Mouse (Mus musculus): ENCODE data around the gene Tmem270. TPM values are rescaled to one million over a fixed set of nuclear protein-coding genes. Genes with fewer than 3 reads are reported as not detected.

The Tmem270 gene
- polyA plus RNA-seq, 1 experiment from 2014 or later: not detected

DNA sequence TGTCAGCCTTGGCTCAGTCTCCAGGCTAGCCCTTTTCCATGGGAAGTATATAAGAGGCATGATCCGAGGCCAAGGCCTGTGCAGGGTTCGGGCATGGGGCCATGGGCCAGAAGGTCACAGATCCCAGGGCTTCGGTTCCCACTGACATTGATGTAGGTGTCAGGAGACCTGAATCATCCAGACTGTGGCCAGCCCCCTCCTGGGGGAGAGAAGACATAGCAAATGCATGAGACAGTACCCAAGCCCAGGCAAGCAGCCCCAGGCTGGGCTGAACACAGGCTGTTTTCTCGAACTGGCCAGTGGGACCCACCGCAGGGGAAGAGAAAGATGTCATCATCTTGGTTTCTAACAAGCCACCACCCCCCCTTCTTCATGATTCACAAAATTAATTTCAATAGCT, 33.9 kb downstream of the Tmem270 start:
- Histone ChIP-seq H3K27me3 (ENCODE audit: insufficient read depth, low read length) (no peaks in the 10 kb centered on the region), H3K9ac (replicated peaks) (no peak overlapping the region), H3K4me2 (ENCODE audit: low read depth, low read length) (no peak overlapping the region), H3K9me3 (ENCODE audit: low read length) (no peaks in the 10 kb centered on the region), H3K4me1 (ENCODE audit: insufficient read depth) (no peaks in the 10 kb centered on the region), H3K36me3 (replicated peaks; ENCODE audit: insufficient read depth, low read length) (no peaks in the 10 kb centered on the region), H3K27ac (ENCODE audit: low read depth) (no peak overlapping the region), H3K4me3 (ENCODE audit: low read depth, low read length) (no peak overlapping the region)
- TF ChIP-seq EP300 (IDR thresholded peaks at IDR 0.05; ENCODE audit: low read depth) (no peak), CTCF (IDR thresholded peaks at IDR 0.05; ENCODE audit: low read depth) (no peak)
- DNase-seq: no peak
- ATAC-seq: no peak
- 56% methylated on average over 5 of the region's 5 CpGs for WGBS (ENCODE audit: insufficient replicate concordance)

GRCm38 (mm10) chr5:134868506-134868905, 38.0 kb downstream of the Tmem270 start:
- no peak overlapping the region for H3K4me2 ChIP-seq (ENCODE audit: low read depth, low read length)
- H3K27ac ChIP-seq (ENCODE audit: low read depth): no peak overlapping the region
- H3K4me1 ChIP-seq (ENCODE audit: insufficient read depth): no peaks in the 10 kb centered on the region
- DNase-seq (no peak), ATAC-seq (no peak)
- WGBS (ENCODE audit: insufficient replicate concordance): 47% methylated on average over 5 of the region's 5 CpGs
- H3K27me3 ChIP-seq (ENCODE audit: insufficient read depth, low read length): no peaks in the 10 kb centered on the region
- H3K4me3 ChIP-seq (ENCODE audit: low read depth, low read length): no peak overlapping the region
- H3K9me3 ChIP-seq (ENCODE audit: low read length): no peaks in the 10 kb centered on the region
- no peaks in the 10 kb centered on the region for H3K36me3 ChIP-seq (replicated peaks; ENCODE audit: insufficient read depth, low read length)
- no peak for TF ChIP-seq CTCF (IDR thresholded peaks at IDR 0.05; ENCODE audit: low read depth)
- TF ChIP-seq EP300 (IDR thresholded peaks at IDR 0.05; ENCODE audit: low read depth): no peak
- no peak overlapping the region for H3K9ac ChIP-seq (replicated peaks)

GRCm38 (mm10) chr5:134867320-134868144, 39.0 kb downstream of the Tmem270 start:
- H3K4me1 ChIP-seq (ENCODE audit: insufficient read depth): no peaks in the 10 kb centered on the region
- WGBS (ENCODE audit: insufficient replicate concordance): 52% methylated on average over 18 of the region's 18 CpGs
- H3K9ac ChIP-seq (replicated peaks): no peak overlapping the region
- no peak overlapping the region for H3K4me3 ChIP-seq (ENCODE audit: low read depth, low read length)
- H3K36me3 ChIP-seq (replicated peaks; ENCODE audit: insufficient read depth, low read length): no peaks in the 10 kb centered on the region
- TF ChIP-seq EP300 (IDR thresholded peaks at IDR 0.05; ENCODE audit: low read depth): no peak
- TF ChIP-seq CTCF (IDR thresholded peaks at IDR 0.05; ENCODE audit: low read depth): no peak
- H3K9me3 ChIP-seq (ENCODE audit: low read length): no peaks in the 10 kb centered on the region
- no peak overlapping the region for H3K4me2 ChIP-seq (ENCODE audit: low read depth, low read length)
- no peak overlapping the region for H3K27ac ChIP-seq (ENCODE audit: low read depth)
- DNase-seq (no peak), ATAC-seq (no peak)
- H3K27me3 ChIP-seq (ENCODE audit: insufficient read depth, low read length): no peaks in the 10 kb centered on the region

DNA sequence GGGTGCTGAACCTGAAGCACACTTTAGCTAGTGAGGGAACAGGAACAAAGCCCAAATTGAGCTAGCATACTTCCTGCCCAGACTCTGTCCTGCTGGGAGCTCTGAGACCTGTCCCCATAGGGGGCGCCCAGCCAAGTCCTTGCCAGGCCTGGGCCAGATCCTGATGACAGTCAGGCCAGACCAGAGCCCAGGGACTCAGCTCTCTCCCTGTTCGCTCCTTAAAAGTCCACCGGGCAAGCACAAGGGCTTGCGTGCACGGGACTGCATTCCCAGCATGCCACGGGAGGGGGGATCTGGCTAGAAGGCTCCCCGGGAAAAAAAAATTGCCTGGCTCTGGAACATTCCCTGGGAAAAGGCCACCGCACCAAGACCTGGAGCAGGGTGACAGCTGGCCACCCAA, 41.4 kb downstream of the Tmem270 start:
- Histone ChIP-seq H3K4me1 (ENCODE audit: insufficient read depth) (no peaks in the 10 kb centered on the region), H3K9me3 (ENCODE audit: low read length) (no peaks in the 10 kb centered on the region), H3K27ac (ENCODE audit: low read depth) (no peak overlapping the region), H3K36me3 (replicated peaks; ENCODE audit: insufficient read depth, low read length) (no peaks in the 10 kb centered on the region), H3K4me2 (ENCODE audit: low read depth, low read length) (no peak overlapping the region), H3K27me3 (ENCODE audit: insufficient read depth, low read length) (no peaks in the 10 kb centered on the region), H3K9ac (replicated peaks) (no peak overlapping the region), H3K4me3 (ENCODE audit: low read depth, low read length) (no peak overlapping the region)
- TF ChIP-seq CTCF (IDR thresholded peaks at IDR 0.05; ENCODE audit: low read depth): no peak; the same call in 1 of the 2 replicates
- no peak for TF ChIP-seq EP300 (IDR thresholded peaks at IDR 0.05; ENCODE audit: low read depth)
- ATAC-seq (no peak), DNase-seq (no peak)
- WGBS (ENCODE audit: insufficient replicate concordance): 68% methylated on average over 8 of the region's 8 CpGs

- no peaks in the 10 kb centered on the region for H3K36me3 ChIP-seq (replicated peaks; ENCODE audit: insufficient read depth, low read length)
- 71% methylated on average over 16 of the region's 16 CpGs for WGBS (ENCODE audit: insufficient replicate concordance)
- H3K27me3 ChIP-seq (ENCODE audit: insufficient read depth, low read length): no peaks in the 10 kb centered on the region
- DNase-seq (no peak), ATAC-seq (no peak)
- TF ChIP-seq EP300 (IDR thresholded peaks at IDR 0.05; ENCODE audit: low read depth): no peak
- TF ChIP-seq CTCF (IDR thresholded peaks at IDR 0.05; ENCODE audit: low read depth): no peak
- no peak overlapping the region for H3K27ac ChIP-seq (ENCODE audit: low read depth)
- no peaks in the 10 kb centered on the region for H3K9me3 ChIP-seq (ENCODE audit: low read length)
- no peak overlapping the region for H3K4me2 ChIP-seq (ENCODE audit: low read depth, low read length)
- no peak overlapping the region for H3K4me3 ChIP-seq (ENCODE audit: low read depth, low read length)
- H3K9ac ChIP-seq (replicated peaks): no peak overlapping the region
- H3K4me1 ChIP-seq (ENCODE audit: insufficient read depth): no peaks in the 10 kb centered on the region
Measured at GRCm38 (mm10) chr5:134861902-134862497, 44.5 kb downstream of the Tmem270 start.

GRCm38 (mm10) chr5:134859193-134859592, 47.3 kb downstream of the Tmem270 start:
- Histone ChIP-seq H3K4me3 (ENCODE audit: low read depth, low read length) (no peak overlapping the region), H3K4me1 (ENCODE audit: insufficient read depth) (no peaks in the 10 kb centered on the region), H3K36me3 (replicated peaks; ENCODE audit: insufficient read depth, low read length) (no peaks in the 10 kb centered on the region), H3K9me3 (ENCODE audit: low read length) (no peaks in the 10 kb centered on the region), H3K27ac (ENCODE audit: low read depth) (no peak overlapping the region), H3K9ac (replicated peaks) (no peak overlapping the region), H3K4me2 (ENCODE audit: low read depth, low read length) (no peak overlapping the region), H3K27me3 (ENCODE audit: insufficient read depth, low read length) (no peaks in the 10 kb centered on the region)
- peak; percentile 80 for ATAC-seq
- WGBS (ENCODE audit: insufficient replicate concordance): 55% methylated on average over 5 of the region's 5 CpGs
- no peak for TF ChIP-seq EP300 (IDR thresholded peaks at IDR 0.05; ENCODE audit: low read depth)
- no peak for TF ChIP-seq CTCF (IDR thresholded peaks at IDR 0.05; ENCODE audit: low read depth)
- DNase-seq: no peak

Data from liver, postnatal 0 days (tissue).